ENCODE assay signal across 11 mouse cellular contexts in the genomic region with DNA sequence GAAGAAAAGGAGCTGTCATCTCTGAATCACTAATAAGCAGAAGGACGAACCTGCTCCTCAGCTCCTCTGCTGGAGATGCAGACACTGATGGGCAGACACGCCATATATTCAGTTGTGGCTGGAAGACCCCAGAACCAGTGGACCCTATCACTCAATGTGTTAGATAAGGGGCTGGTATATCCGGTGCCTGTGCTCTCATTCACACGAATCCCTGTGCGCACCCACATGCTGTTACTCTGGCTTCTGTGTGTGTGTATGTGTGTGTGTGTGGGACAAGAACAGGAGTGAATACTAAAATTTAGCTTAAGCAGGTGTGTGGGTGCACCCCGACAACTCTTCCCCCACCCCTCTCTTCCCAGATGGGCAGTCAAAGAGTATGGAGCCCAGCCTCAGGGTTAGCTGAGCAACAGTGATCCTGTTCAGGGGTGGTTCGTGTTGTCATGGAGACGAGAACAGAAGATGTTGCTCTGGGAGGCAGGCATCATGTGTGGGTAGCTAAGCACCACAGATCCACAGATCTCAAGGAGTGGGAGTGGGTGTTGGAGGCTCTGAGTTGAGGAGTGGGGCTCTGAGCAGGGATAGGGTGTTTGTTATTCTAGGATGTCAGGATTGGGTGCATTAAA.
DNase-seq lines count a peak whose midpoint lies in the region; ATAC-seq and TF ChIP-seq lines count a peak whose summit lies in the region.
"Had no signal": no experiment of that assay in that cellular context is flagged by ENCODE, and none has a peak within 500 bp of the region (broad histone marks: within the 10 kb centered on the region; RNA-seq: fewer than 3 reads in every experiment).

No protein-coding gene starts in this region.

- intact Hi-C loops in heart, postnatal 10 days (cut with DNase I), result no loop called here

- peak; percentile 95 for ATAC-seq in frontal cortex, adult (ENCODE audit: low TSS enrichment)
- peak; percentile 63 for ATAC-seq in midbrain, postnatal 0 days (ENCODE audit: low FRiP score)
- ATAC-seq in intestine, embryonic 15.5 days, result no peak

- DNase-seq in R1 (ENCODE audit: low read depth, low spot score), result peak; percentile 35
- peak; percentile 58 to 69 for DNase-seq in layer of hippocampus, postnatal 14 days (ENCODE audit: low spot score in 2 of 2)
- peak; percentile 61 for DNase-seq in midbrain, postnatal 0 days (ENCODE audit: low spot score)
- DNase-seq in heart, postnatal 10 days, result no peak
- DNase-seq in kidney, postnatal 36 days, result no peak
- no peak for DNase-seq in MN1 (ENCODE audit: low spot score)
- DNase-seq: kidney, adult 9 months; lung, embryonic 14.5 days had no signal

- H3K4me2 ChIP-seq in midbrain, postnatal 0 days (ENCODE audit: low read depth, low read length, poor library complexity, severe bottlenecking), result no peak overlapping the region
- H3K4me2 ChIP-seq in intestine, embryonic 15.5 days (replicated peaks), result no peak overlapping the region
- H3K4me2 ChIP-seq: lung, embryonic 14.5 days had no signal

- H3K27me3 ChIP-seq in midbrain, postnatal 0 days (ENCODE audit: insufficient read depth, low read length), result no peaks in the 10 kb centered on the region
- no peaks in the 10 kb centered on the region for H3K27me3 ChIP-seq in intestine, embryonic 15.5 days (replicated peaks)

- peak; percentile 20; the same call in 1 of the 2 replicates for TF ChIP-seq CTCF in midbrain, postnatal 0 days (IDR thresholded peaks at IDR 0.05)

- no peaks in the 10 kb centered on the region for H3K9me3 ChIP-seq in midbrain, postnatal 0 days (ENCODE audit: low read length)
- H3K9me3 ChIP-seq in intestine, embryonic 15.5 days, result no peaks in the 10 kb centered on the region

- WGBS in midbrain, postnatal 0 days, result 53% methylated on average over 8 of the region's 8 CpGs
- 88% methylated on average over 8 of the region's 8 CpGs for WGBS in intestine, embryonic 15.5 days

- H3K27ac ChIP-seq in midbrain, postnatal 0 days (ENCODE audit: low read depth, low read length), result peak overlapping the region; percentile 34
- H3K27ac ChIP-seq in intestine, embryonic 15.5 days, result no peak overlapping the region
- H3K27ac ChIP-seq: stomach, postnatal 0 days had no signal

- no peak overlapping the region for H3K9ac ChIP-seq in midbrain, postnatal 0 days (replicated peaks; ENCODE audit: low read length, poor library complexity, severe bottlenecking)
- no peak overlapping the region for H3K9ac ChIP-seq in intestine, embryonic 15.5 days
- H3K9ac ChIP-seq: lung, embryonic 14.5 days had no signal

- H3K36me3 ChIP-seq in midbrain, postnatal 0 days (ENCODE audit: insufficient read depth, low read length), result no peaks in the 10 kb centered on the region
- H3K36me3 ChIP-seq in intestine, embryonic 15.5 days, result no peaks in the 10 kb centered on the region

- H3K4me1 ChIP-seq in midbrain, postnatal 0 days (ENCODE audit: insufficient read depth, low read length), result peaks cover 5% of the 10 kb centered on the region; the same call in 1 of the 2 replicates
- no peaks in the 10 kb centered on the region for H3K4me1 ChIP-seq in intestine, embryonic 15.5 days (replicated peaks)

- H3K4me3 ChIP-seq in midbrain, postnatal 0 days (ENCODE audit: low read depth, low read length), result no peak overlapping the region
- no peak overlapping the region for H3K4me3 ChIP-seq in intestine, embryonic 15.5 days (replicated peaks)

Comparison
In these comparisons a context has a peak if more than half of its experiments do, and no peak if none do; other contexts are left out.
1. DNase-seq: peak in R1 (single experiment), layer of hippocampus, postnatal 14 days (2 of 2) and midbrain, postnatal 0 days (single experiment); none in heart, postnatal 10 days (0 of 2), kidney, postnatal 36 days (0 of 2) and MN1 (single experiment).